Mouse (Mus musculus) ES-Bruce4 (cell line): ENCODE results near the gene Iffo2.

Experiments used
- CTCF ChIP-seq: IDR thresholded peaks from one replicate; pipeline ENCODE4 v1.8.1; 2011; ENCODE audit warnings: low read depth, low read length
- EP300 ChIP-seq: IDR thresholded peaks from 2 replicates; pipeline ENCODE4 v1.6.1; 2011; ENCODE audit warnings: low read depth, low read length; ENCODE audit not compliant: insufficient read depth
- POLR2A ChIP-seq: IDR thresholded peaks from one replicate; pipeline ENCODE4 v1.8.1; 2011; ENCODE audit warnings: low read length; ENCODE audit not compliant: insufficient read depth

GRCm38 (mm10) chr4:139506727-139507126 lies 23.6 kb upstream of the Iffo2 start:
- TF ChIP-seq POLR2A (no peak), CTCF (no peak), EP300 (no peak)
